Mouse (Mus musculus) kidney, postnatal 10 days (tissue): ENCODE results near the gene Mrpl27.
A peak's percentile ranks its signal among the peaks of the same experiment; 100 is the strongest.
"Not testable (repeated sequence)": the region's sequence is repeated elsewhere in the genome, so short reads cannot be mapped to it uniquely, and the experiment has no call there.

Experiments used
- DNase-seq: peaks from one replicate; pipeline ENCODE4 v3.0.0; 2021; ENCODE audit warnings: mixed read lengths

Mrpl27 gene

DNA sequence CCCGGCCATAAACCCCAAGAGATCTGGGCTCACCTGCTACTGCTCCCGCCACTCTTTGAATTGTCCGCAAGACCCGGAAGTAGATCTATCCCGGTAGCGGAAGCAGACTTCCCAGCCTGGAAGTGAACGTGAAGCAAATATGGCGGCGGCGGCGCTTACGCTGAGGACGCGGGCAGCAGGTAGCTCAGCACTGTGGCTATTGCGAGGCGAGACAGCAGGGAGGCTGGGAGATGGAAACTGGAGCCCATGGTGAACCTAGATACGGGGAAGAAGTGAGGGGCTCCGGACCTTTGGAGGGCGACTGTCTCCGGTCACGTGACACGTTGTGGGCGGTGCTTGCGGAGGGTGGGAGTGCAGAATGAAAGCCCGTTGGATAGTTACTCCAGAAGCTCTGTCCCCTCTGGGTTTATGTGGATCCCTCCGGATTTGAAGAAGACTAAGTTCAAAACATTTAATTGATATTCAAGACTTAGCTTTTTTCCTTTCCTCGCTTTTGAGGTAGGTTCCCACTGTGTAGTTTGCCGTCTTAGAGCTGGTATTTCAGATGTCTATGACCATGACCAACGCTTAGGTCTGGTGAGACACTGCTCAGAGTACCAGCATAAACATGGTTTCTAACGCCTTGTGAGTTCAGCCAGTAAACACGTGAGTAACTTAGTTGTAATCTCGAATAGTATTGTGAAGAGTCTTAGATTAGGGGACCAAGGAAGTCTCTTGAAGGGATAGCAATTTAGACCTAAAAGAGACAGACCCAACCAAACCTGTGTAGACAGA is at the start of gene Mrpl27, which contains the start of gene Eme1:
TSS of gene Mrpl27 (plus strand) at position 105 of the 774 bp plus-strand sequence.
TSS of gene Eme1 (minus strand) at position 302 of the 774 bp plus-strand sequence.
- DNase-seq, result peak; percentile 91

DNA sequence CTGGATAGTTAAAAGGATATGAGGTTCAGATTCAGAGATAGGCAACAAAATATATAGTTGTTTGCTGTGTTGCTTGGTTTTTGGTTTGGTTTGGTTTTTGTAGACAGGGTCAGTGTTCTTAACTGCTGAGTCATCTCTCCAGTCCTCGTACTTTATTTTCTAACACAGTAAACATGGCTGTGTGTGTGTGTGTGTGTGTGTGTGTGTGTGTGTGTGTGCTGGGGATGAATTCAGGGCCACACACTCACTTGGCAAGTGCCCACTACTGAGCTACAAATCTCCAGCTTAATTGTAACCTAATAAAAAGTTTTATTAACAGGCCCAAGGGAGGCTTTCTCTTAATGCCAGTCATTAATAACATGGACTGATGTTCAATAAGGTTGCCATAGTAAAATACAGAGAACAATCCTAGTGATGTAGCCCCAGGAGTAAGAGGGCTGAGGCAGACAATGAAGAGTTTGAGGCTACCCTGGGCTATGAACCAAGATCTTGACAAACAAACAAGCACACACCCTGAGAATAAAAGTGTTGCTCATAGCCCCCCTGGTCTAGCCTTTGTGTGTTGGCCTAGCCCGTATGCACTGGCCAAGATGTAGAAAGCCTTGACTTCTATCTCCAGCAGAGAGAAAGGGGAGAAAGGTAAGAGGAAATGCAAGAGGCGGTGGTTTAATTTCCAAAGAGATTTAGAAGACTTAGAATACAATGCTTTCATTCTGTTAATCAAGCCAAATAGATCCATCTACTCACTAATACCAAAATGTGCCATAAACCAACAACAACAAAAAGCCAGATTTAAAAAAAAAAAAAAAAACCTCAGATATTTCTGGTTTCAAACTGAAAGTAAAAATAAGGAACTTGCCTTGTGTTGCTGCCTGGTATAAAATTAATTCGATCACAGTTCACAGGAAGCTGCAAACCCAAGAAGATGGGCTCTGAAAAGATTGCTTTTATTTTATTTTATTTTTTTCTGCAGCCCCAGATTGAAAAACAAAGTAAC is 42.5 kb upstream of the Mrpl27 start:
- DNase-seq, result peak; percentile 53

DNA sequence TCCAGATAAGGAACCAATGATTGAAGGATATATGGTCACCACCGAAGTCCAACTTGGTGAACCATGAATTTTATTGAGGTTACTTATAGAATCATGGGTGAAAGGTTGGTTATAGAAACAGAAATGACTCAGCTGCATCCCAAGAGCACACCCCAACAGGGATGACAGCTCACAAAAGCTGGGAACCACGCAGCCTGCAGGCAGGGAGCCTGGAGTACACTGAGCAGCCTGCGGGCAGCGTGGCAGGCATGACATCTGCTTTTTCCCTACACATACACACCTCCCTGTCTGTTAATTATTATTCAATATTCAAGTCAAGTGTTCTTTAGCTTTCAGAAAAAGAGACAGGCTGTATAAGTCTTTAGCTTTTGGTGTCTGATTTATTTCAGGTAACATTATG is 39.0 kb upstream of the Mrpl27 start:
- no peak for DNase-seq

DNA sequence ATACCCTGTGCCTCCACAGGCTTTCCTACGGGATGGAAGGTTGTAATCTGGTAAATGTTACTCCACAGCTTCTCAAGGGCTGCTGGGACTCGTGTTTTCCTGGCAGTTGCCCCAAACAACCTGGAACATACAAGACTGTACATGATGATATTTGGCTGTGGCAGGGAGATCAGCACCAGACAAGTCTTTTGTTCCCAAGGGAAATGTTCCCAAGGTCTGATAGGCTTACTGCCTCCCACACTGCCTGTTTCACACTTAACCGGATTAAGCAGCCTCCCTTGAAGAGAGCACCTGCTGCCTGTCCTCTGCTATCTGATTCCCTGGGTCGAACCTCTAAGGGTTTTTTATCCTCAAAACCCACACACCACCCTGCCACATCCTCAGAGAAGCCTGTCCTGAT is 38.1 kb upstream of the Mrpl27 start:
- no peak for DNase-seq

DNA sequence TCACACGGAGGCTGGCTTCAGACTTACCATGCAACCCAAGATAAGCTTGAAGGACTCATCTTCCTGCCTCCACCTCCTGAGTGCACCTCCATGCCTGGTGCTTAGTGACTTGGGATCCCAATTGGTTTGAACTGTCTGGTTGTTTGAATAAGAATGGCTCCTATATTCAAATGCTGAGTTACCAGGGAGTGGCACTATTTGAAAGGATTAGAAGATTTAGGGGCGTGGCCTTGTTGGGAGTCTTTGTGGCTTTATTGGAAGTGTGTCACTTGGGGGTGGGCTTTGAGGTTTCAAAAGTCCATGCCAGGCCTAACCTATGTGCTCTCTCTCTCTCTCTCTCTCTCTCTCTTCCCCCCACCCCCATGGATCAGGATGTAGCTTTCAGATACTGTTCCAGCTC is 35.9 kb upstream of the Mrpl27 start:
- DNase-seq, result no peak

DNA sequence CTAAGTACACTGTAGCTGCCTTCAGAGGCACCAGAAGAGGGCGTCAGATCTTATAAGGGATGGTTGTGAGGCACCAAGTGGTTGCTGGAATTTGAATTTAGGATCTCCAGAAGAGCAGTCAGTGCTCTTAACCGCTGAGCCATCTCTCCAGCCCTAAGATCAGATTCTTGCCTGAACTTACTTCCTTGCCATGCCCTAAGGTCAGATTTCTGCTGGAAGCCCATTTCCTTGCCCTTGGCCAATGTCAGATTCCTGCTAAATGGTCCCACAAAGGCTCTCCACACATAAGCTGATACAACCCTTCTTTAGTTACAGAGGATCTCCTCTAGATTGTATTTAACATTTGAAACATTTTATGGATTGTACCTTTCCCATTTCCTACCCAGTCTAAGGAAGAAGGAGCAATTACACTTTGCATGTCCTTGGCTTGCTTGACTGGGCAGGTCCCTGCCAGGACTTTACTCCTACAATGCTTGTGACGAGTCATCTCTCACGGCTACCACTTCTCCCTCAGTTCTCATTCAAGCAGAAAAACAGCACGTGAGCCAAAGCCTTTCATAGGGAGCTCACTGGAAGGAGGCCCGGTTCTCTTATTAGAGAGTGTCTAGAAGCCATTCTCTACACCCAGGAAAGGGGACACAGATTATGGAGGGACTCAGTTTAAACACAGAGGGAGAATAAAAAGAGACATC is 32.7 kb upstream of the Mrpl27 start:
- no peak for DNase-seq

DNA sequence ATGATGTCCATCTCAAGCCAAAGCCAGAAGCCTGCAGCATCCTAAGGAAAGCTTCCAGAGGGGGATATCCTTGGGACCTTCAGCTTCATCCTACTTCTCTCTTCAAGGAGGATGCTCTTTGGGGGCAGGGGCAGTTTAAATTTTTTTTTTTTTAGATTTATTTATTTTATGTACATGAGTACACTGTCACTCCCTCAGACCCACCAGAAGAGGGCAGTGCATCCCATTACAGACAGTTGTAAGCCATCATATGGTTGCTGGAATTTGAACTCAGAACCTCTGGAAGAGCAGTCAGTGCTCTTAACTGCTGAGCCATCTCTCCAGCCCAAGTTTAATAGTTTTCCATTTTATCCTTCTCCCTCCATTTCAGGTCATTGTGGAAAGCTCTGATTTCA is 32.1 kb upstream of the Mrpl27 start:
- no peak for DNase-seq

DNA sequence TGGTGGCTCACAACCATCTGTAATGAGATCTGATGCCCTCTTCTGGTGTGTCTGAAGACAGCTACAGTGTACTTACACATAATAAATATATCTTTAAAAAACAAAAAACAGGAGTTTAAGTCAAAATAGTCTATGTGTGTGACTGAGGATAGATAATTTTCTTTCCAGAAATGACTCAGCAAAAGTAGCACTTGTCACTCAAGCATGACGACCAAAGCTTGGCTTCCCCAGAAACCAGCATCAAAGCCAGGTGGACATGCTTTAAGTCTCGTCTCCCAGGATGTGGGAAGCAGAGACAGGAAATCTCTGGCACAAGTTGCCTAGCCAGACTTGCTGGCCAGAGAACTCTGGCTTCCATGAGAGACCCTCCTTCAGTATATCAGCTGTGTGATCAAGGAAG is 31.4 kb upstream of the Mrpl27 start:
- DNase-seq, result no peak

DNA sequence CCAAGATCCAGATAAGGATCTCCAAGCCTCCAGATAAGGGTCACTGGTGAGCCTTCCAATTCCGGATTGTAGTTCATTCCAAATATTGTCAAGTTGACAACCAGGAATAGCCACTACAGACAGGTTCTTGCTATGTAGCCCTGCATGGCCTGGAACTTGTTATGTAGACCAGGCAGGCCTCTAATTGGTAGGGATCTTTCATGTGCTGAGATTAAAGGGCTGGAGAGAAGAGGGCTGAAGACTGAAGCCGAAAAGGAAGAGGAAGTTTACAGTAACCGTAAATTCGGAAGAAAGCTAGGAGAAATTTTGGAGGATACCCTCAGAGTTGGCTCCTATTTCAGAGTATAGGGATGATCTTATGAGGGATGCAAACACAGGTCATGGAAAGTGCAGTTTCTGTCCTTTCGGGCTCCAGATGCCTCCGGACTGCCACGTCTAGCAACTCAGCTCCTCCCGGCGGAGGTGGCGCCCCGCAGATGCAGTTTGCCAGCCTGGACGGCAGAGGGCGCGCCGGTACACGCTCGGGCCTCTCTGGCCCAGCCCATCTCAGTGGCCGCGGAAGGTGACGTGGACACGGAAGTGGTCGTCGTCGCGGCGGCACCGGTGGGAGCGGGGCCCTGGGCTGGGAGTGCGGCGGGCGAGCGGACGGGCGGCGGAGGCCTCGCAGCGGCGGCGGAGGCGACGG is 24.2 kb upstream of the Mrpl27 start, which contains the start of gene Lrrc59:
TSS of gene Lrrc59 (plus strand) at position 569 of the 685 bp plus-strand sequence.
- DNase-seq, result peak; percentile 96

DNA sequence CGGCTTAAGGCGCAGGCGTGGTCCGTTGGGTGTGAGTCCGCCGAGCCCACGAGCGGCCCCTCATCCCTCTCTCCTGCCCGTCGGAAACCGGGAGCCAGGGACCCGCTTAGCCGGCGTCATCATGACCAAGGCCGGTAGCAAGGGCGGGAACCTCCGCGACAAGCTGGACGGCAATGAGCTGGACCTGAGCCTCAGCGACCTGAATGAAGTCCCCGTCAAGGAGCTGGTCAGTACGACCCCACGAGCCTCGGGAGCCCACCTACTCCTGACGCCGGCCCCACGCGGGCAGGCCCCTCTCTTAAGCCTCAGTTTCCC is 23.7 kb upstream of the Mrpl27 start:
- no peak for DNase-seq

DNA sequence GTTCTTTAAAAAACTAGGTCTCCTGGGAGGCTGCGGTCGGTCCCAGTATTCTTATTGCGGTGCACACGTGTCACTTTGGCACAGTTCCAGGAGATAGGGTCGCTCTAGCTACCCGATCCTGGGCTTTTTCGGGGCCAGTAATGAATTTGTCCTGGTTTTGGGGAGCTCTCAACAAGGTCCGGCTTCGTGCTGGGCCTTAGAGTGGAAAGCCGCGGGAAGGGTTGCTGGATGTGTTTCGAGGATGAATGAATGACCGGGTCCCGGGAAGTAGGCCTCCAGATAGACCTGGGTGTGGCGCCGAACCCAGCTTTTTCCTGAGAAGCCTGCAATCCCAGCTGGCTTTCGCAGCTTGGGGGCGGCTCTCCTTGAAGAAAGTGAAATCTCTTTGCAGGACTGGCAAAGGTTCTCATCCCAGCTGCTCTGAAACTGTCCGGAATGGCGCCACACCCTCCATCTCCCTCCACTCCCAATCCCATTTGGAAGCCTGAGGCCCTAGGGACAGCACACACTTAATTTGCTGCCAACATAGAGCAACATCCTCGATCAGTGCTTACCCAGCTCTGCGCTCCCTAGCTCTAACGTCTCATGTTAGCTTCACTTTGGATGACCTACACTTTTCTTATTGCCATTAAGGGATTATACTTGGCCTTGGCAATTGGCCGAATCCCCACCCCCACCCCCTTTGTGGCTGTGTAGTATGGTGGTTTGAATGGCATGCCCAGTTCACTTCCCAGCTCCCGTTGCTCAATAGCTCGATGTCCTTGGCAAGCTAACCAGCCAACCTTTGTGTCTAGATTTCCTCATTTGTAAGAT is 23.2 kb upstream of the Mrpl27 start:
- peak; percentile 45 for DNase-seq

DNA sequence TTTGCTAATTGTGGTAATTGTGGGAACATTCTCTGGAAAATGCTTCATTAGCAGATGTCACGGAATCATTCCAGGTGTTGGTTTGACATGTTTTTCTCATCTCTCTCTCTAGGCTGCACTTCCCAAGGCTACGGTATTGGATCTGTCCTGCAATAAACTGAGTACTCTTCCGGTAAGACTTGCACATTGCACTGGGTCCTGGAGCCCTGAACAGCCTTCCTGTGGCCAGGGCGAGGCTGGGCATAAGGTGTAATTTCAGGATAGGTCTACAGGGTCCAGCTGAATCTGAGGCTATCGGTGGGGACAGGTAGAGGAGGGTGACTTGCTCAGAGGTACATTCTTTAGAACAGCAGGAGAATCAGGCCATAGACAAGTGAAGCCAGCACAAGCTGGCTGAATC is 21.6 kb upstream of the Mrpl27 start:
- DNase-seq, result no peak

DNA sequence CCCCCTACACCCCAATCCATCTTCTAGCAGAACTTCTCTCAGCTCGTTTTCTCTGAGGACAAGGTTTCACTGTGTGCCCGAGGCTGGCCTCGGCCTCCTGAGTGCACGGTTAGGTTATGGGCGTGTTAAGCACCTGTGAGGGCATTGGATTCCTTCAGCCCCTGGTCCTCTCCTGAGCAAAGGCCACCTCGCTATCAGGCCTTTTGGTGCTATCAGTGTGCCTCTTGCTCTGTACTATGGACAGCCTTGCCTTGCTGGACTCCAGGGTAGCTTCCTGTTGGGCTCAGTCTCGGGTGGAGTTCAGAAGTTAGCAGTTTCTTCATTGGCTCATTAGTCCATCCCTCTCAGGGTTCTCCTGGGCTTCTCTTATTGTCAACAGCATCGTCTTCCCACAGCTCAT is 20.6 kb upstream of the Mrpl27 start:
- no peak for DNase-seq

DNA sequence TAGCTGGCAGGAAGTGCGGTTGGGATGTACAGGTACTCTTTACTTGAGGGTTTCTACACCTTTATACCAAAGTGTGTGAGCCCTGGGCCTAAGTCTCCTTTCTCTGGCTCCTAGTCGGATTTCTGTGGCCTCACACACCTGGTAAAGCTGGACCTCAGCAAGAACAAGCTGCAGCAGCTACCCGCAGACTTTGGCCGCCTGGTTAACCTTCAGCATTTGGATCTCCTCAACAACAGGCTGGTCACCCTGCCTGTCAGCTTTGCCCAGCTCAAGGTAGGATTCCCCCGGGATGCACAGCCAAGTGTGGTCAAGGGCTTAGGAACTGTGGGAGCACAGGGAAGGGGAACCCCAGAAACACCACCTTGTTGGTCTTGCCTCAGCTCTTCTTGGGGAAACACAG is 19.1 kb upstream of the Mrpl27 start:
- DNase-seq, result peak; percentile 49

DNA sequence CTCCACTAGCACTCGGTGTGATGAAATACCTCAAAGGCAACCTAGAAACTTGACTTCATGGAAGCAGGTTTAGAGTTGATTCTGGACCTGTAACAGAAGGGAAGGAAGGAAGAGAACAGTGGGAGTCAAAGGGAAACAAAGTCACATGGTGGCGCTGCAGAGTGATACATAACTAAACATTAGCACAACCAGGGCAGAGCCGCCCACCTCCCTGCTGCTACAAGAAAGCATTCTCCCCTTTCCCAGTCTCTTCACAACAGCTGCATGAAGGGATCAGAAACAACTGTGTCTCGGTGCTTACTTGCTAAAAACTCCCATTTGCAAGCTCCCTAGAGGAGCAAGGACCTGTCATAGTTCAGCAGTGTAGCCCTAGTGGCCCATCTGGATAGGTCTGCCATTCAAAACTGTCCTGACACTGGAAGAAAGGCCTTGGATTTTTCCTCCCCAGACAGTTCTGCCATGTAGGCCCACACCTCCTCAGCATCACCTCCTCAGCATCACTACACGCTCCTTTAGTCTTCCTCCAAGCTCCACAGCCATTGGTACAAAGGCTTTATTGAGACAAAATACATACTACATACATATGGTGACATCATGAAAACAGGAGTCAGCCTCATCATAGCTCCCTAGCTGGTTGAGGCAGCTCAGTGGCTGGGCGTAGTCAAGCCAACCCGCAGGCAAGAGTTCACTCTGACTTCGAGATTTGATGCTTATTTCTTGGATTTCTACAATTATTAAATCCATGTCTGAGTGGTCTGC is 8.9 kb upstream of the Mrpl27 start:
- DNase-seq, result no peak

DNA sequence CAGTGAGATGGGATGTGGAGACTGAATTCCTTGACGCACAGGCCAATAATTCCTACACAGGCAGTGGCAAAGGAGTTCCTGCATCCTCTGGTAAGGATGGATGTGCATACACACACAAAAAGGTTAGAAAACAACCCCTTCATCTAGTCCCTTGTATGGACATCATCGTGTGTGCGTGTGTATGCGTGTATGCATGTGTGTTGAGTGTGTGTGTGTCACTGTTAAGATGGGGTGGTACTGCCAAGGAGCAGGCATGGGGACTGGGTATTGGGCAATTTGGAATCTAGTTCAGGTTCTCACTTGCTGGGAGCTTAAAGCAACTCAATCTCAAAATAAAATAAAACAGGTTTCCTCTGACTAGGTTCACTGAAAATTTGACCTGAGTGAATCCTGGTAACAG is 7.1 kb upstream of the Mrpl27 start:
- DNase-seq, result no peak

DNA sequence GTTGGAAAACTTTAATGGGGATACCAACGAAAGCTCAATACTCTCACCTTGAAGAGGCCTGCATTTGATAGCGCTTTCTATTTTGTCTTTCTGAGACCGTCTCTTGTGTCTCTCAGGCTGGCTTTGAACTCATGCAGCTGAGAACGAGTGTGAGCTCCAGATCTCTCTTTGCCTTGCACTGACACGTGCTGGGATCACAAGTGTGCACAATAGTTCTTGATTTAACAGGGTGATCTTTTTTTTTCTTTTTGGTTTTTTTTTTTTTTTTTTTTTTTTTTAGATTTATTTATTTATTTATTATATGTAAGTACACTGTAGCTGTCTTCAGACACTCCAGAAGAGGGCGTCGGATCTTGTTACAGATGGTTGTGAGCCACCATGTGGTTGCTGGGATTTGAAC is 2.3 kb upstream of the Mrpl27 start:
- DNase-seq, result not testable (repeated sequence)

DNA sequence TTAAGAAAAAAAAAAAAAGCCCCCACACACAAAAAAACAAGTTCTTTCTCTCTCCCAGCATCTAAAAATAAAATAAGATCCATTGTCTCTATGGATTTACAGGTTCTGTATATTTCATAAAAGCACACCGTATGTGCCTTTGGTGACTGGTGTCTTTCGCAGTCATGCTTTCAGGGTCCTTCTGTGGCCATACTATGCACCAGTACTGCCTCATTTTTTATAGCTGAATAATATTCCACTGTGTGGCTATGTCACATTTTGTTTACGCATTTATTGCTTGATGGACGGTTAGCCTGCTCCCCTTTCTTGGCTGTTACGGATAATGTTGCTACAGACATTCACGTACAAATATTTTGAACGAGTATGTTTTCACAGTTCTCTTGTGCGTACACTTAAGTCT is 594 bp upstream of the Mrpl27 start:
- no peak for DNase-seq

DNA sequence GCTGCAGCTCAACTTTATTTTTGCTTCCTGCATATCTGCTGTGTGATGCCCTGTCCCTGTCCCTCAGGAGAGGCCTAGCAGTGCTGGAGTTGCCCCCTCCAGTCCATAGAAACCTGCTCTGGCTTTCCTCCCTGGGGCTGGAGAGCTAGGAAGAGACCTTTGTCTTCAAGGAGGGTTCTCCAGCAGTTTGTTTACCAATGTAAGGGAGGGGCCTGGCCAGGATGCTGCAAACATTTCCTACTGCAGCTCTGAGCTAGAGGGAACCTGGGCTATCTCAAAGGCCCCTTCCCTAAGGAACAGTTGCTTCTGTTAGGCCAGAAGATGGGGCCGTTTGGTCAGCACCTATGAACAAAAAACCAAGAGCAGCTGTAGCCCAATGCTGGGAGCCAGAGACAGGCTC is 7.8 kb downstream of the Mrpl27 start:
- no peak for DNase-seq

DNA sequence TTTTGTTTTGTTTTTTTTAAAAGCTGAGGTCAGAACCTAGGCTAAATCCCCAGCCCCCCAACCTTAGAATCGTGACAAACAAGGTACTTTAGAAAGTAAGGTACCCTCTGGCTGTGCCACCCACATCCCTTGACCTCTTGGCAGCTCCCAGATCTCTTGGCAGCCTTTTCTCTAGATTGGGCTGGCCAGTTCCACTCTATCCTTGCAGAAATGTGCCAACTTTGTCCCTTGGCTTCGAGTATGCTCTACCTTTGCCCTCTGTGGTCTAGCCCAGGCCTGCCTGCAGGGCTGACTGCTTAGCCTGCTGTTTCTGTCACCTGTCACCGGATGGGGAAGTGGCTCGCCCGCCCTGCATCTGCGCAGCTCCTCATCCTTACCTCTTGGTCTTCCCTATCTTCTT is 11.7 kb downstream of the Mrpl27 start:
- no peak for DNase-seq

DNA sequence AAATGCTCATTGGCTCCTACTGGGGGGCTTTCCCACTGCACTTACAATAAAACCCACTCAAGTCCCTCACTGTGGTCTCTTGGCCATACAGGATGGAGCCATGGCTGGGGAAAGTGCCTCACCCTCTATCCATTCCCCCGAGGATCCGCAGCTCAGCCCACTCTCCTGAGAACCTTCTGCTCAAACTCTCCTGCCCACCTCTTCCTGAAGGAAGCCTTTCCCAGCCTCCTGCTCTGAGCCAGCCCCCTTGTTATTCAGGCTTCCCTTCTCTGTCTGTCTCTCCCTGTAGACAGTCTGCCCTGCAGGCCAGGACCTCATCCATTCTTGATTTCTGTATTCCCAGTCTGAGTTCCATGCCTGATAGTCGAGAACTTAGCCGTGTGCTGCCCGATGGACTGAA is 21.4 kb downstream of the Mrpl27 start:
- no peak for DNase-seq
